ENCODE assay signal across 19 mouse cellular contexts in genomic region chr12:77912863-77913554, GRCm38 (mm10).
A peak's percentile ranks its signal among the peaks of the same experiment; 100 is the strongest.
DNase-seq lines count a peak whose midpoint lies in the region; ATAC-seq and TF ChIP-seq lines count a peak whose summit lies in the region.
"Had no signal": no experiment of that assay in that cellular context is flagged by ENCODE, and none has a peak within 500 bp of the region (broad histone marks: within the 10 kb centered on the region; RNA-seq: fewer than 3 reads in every experiment).

No protein-coding gene starts in this region.

- DNase-seq in midbrain, embryonic 10.5 days (ENCODE audit: low spot score): no peak
- DNase-seq in ES-CJ7 (ENCODE audit: low read depth, low spot score) (peak; percentile 44), ES-E14 (ENCODE audit: low read depth, low spot score) (peak; percentile 12)
- no peak for DNase-seq in cerebellum, adult 2 months
- DNase-seq in thymus, postnatal 0 days (ENCODE audit: low spot score): no peak
- DNase-seq: adrenal gland, adult 2 months; adrenal gland, postnatal 36 days; cerebellum, adult 11 months; cerebellum, adult 9-10 months; cerebellum, postnatal 25 days; gastrocnemius, postnatal 36 days; heart, adult 11 months; heart, postnatal 36 days had no signal

- H3K4me3 ChIP-seq in midbrain, embryonic 10.5 days: no peak overlapping the region
- H3K4me3 ChIP-seq in midbrain, embryonic 15.5 days: no peak overlapping the region
- no peak overlapping the region for H3K4me3 ChIP-seq in ES-E14 (ENCODE audit: insufficient read depth in 1 of 2, low read depth in 1 of 2, low read length in 2 of 2, poor library complexity in 1 of 2, severe bottlenecking in 1 of 2)
- H3K4me3 ChIP-seq in forebrain, embryonic 13.5 days: no peak overlapping the region
- no peak overlapping the region for H3K4me3 ChIP-seq in cerebellum, adult 2 months (replicated peaks; ENCODE audit: insufficient read depth, low read depth, low read length)
- H3K4me3 ChIP-seq: embryonic facial prominence, embryonic 12.5 days; heart, embryonic 13.5 days; hindbrain, embryonic 15.5 days had no signal

- H3K9me3 ChIP-seq in midbrain, embryonic 10.5 days (replicated peaks): no peaks in the 10 kb centered on the region
- no peaks in the 10 kb centered on the region for H3K9me3 ChIP-seq in midbrain, embryonic 15.5 days
- no peaks in the 10 kb centered on the region for H3K9me3 ChIP-seq in ES-E14 (ENCODE audit: control insufficient read depth, insufficient read depth, low read depth, low read length)
- H3K9me3 ChIP-seq in forebrain, embryonic 13.5 days (replicated peaks): no peaks in the 10 kb centered on the region
- H3K9me3 ChIP-seq: embryonic facial prominence, embryonic 12.5 days; heart, embryonic 13.5 days; hindbrain, embryonic 15.5 days had no signal

- ATAC-seq in midbrain, embryonic 15.5 days (replicated peaks): no peak
- ATAC-seq in forebrain, embryonic 13.5 days: no peak
- ATAC-seq: intestine, embryonic 16.5 days had no signal

- H3K27me3 ChIP-seq in midbrain, embryonic 10.5 days (ENCODE audit: low read depth, poor library complexity, severe bottlenecking): no peaks in the 10 kb centered on the region; the same call in 1 of the 2 replicates
- H3K27me3 ChIP-seq in midbrain, embryonic 15.5 days (replicated peaks): no peaks in the 10 kb centered on the region
- H3K27me3 ChIP-seq in forebrain, embryonic 13.5 days: no peaks in the 10 kb centered on the region
- no peaks in the 10 kb centered on the region for H3K27me3 ChIP-seq in cerebellum, adult 2 months (ENCODE audit: control insufficient read depth, insufficient read depth, low read length)
- H3K27me3 ChIP-seq: embryonic facial prominence, embryonic 12.5 days; heart, embryonic 13.5 days; hindbrain, embryonic 15.5 days had no signal

- in situ Hi-C loops in ES-E14 (cut with MboI; ENCODE audit: low sequenced_read_pairs in 2 of 2, unreplicated experiment in 2 of 2): no loop called here

- H3K27ac ChIP-seq in midbrain, embryonic 10.5 days (replicated peaks): peak overlapping the region; percentile 59; the same call in 1 of the 2 replicates
- no peak overlapping the region for H3K27ac ChIP-seq in midbrain, embryonic 15.5 days
- H3K27ac ChIP-seq in ES-E14 (ENCODE audit: insufficient read depth, low read depth, low read length, poor library complexity, severe bottlenecking): no peak overlapping the region
- peak overlapping the region; percentile 25; the same call in 1 of the 2 replicates for H3K27ac ChIP-seq in forebrain, embryonic 13.5 days
- no peak overlapping the region for H3K27ac ChIP-seq in cerebellum, adult 2 months (ENCODE audit: insufficient read depth, low read length)
- H3K27ac ChIP-seq: embryonic facial prominence, embryonic 12.5 days; heart, embryonic 13.5 days; hindbrain, embryonic 15.5 days had no signal

- TF ChIP-seq POLR2A in cerebellum, adult 2 months (IDR thresholded peaks at IDR 0.05; ENCODE audit: borderline replicate concordance, insufficient read depth, low read length): no peak

- H3K36me3 ChIP-seq in midbrain, embryonic 10.5 days: no peaks in the 10 kb centered on the region
- no peaks in the 10 kb centered on the region for H3K36me3 ChIP-seq in midbrain, embryonic 15.5 days (replicated peaks)
- no peaks in the 10 kb centered on the region for H3K36me3 ChIP-seq in ES-E14 (ENCODE audit: control insufficient read depth, insufficient read depth, low read length, poor library complexity, severe bottlenecking)
- H3K36me3 ChIP-seq in forebrain, embryonic 13.5 days (ENCODE audit: poor library complexity, severe bottlenecking): no peaks in the 10 kb centered on the region
- H3K36me3 ChIP-seq: embryonic facial prominence, embryonic 12.5 days; heart, embryonic 13.5 days; hindbrain, embryonic 15.5 days had no signal

- no peak overlapping the region for H3K4me2 ChIP-seq in midbrain, embryonic 15.5 days
- no peak overlapping the region for H3K4me2 ChIP-seq in forebrain, embryonic 13.5 days
- H3K4me2 ChIP-seq: embryonic facial prominence, embryonic 12.5 days; heart, embryonic 13.5 days; hindbrain, embryonic 15.5 days had no signal

- no peak for TF ChIP-seq CTCF in cerebellum, adult 2 months (IDR thresholded peaks at IDR 0.05; ENCODE audit: borderline replicate concordance, insufficient read depth, low read depth, low read length)

- no peak overlapping the region for H3K9ac ChIP-seq in midbrain, embryonic 15.5 days
- H3K9ac ChIP-seq in ES-E14 (ENCODE audit: insufficient read depth, low read depth, low read length, poor library complexity, severe bottlenecking): no peak overlapping the region
- H3K9ac ChIP-seq in forebrain, embryonic 13.5 days: no peak overlapping the region
- H3K9ac ChIP-seq: embryonic facial prominence, embryonic 12.5 days; heart, embryonic 13.5 days; hindbrain, embryonic 15.5 days had no signal

- peaks cover 14% of the 10 kb centered on the region for H3K4me1 ChIP-seq in midbrain, embryonic 10.5 days
- H3K4me1 ChIP-seq in midbrain, embryonic 15.5 days: no peaks in the 10 kb centered on the region; the same call in 1 of the 2 replicates
- H3K4me1 ChIP-seq in ES-E14 (ENCODE audit: control insufficient read depth in 2 of 2, insufficient read depth in 2 of 2, low read length in 2 of 2, poor library complexity in 1 of 2): no peaks in the 10 kb centered on the region
- peaks cover 8% of the 10 kb centered on the region for H3K4me1 ChIP-seq in forebrain, embryonic 13.5 days
- no peaks in the 10 kb centered on the region for H3K4me1 ChIP-seq in cerebellum, adult 2 months (ENCODE audit: control insufficient read depth, insufficient read depth, low read length)
- H3K4me1 ChIP-seq: embryonic facial prominence, embryonic 12.5 days; heart, embryonic 13.5 days had no signal

- WGBS in midbrain, embryonic 10.5 days: 11% methylated on average over 4 of the region's 4 CpGs
- WGBS in midbrain, embryonic 15.5 days: 8% methylated on average over 4 of the region's 4 CpGs
- 3% methylated on average over 4 of the region's 4 CpGs for WGBS in forebrain, embryonic 13.5 days
- 33% methylated on average over 4 of the region's 4 CpGs for WGBS in cerebellum, adult 2 months

TF ChIP-seq in ES-E14, 5 proteins besides CTCF, POLR2A, EP300 and RAD21:
- TF ChIP-seq CHD2 (IDR thresholded peaks at IDR 0.05; ENCODE audit: low read depth, low read length) (no peak), ZC3H11A (IDR thresholded peaks at IDR 0.05; ENCODE audit: borderline replicate concordance, low read depth, low read length) (no peak), HCFC1 (IDR thresholded peaks at IDR 0.05; ENCODE audit: borderline replicate concordance, insufficient read depth, low read length) (no peak), MAFK (IDR thresholded peaks at IDR 0.05; ENCODE audit: insufficient read depth, low read depth, low read length) (no peak), ZNF384 (IDR thresholded peaks at IDR 0.05; ENCODE audit: low read depth, low read length) (no peak)

Comparison
In these comparisons a context has a peak if more than half of its experiments do, and no peak if none do; other contexts are left out.
1. H3K27ac ChIP-seq: peak in midbrain, embryonic 10.5 days (single experiment) and forebrain, embryonic 13.5 days (single experiment); none in midbrain, embryonic 15.5 days (single experiment), ES-E14 (single experiment) and cerebellum, adult 2 months (single experiment).
2. DNase-seq: peak in ES-CJ7 (single experiment) and ES-E14 (single experiment); none in midbrain, embryonic 10.5 days (single experiment), cerebellum, adult 2 months (0 of 2) and thymus, postnatal 0 days (single experiment).